Mouse (Mus musculus) heart, embryonic 13.5 days (tissue): ENCODE measurements at regions not wholly inside any gene's neighbourhood (a gene's known extent, or its start where the extent isn't known, plus 50 kb on each side); places are given as distances from the start of the nearest gene placed in this dataset.

ENCODE experiments used
- ATAC-seq: fragments of 200-750 bp; cut with Nextera tagmentation; 2 replicates; pipeline ENCODE4 v1.8.0; 2017; ENCODE audit warnings: moderate TSS enrichment; ENCODE audit not compliant: insufficient number of reproducible peaks, low FRiP score, low TSS enrichment; ENCODE audit errors: extremely low read depth
- H3K27ac ChIP-seq: fragments of 300-500 bp; sonication (generic); replicated peaks from 2 replicates; pipeline ENCODE4 v1.5.1; 2015; ENCODE audit warnings: moderate library complexity, mild to moderate bottlenecking, inconsistent platforms
- H3K27me3 ChIP-seq: fragments of 300-500 bp; sonication (generic); replicated peaks from 2 replicates; pipeline ENCODE4 v1.6.1; 2015; ENCODE audit warnings: mild to moderate bottlenecking, inconsistent platforms
- H3K36me3 ChIP-seq: fragments of 300-500 bp; sonication (generic); 2 replicates; pipeline ENCODE4 v1.6.1; 2015; ENCODE audit warnings: mild to moderate bottlenecking, inconsistent platforms
- H3K4me1 ChIP-seq: fragments of 300-500 bp; sonication (generic); 2 replicates; pipeline ENCODE4 v1.6.1; 2015; ENCODE audit warnings: inconsistent platforms
- H3K4me2 ChIP-seq: fragments of 300-500 bp; sonication (generic); 2 replicates; pipeline ENCODE4 v1.6.1; 2015; ENCODE audit warnings: inconsistent platforms, mild to moderate bottlenecking, moderate library complexity
- H3K4me3 ChIP-seq: fragments of 300-500 bp; sonication (generic); 2 replicates; pipeline ENCODE4 v1.5.1; 2015; ENCODE audit warnings: moderate library complexity, mild to moderate bottlenecking, inconsistent platforms
- H3K9ac ChIP-seq: fragments of 300-500 bp; sonication (generic); 2 replicates; pipeline ENCODE4 v1.6.1; 2015; ENCODE audit warnings: inconsistent platforms, mild to moderate bottlenecking, moderate library complexity
- H3K9me3 ChIP-seq: fragments of 300-500 bp; sonication (generic); 2 replicates; pipeline ENCODE4 v1.6.1; 2016; ENCODE audit warnings: inconsistent platforms
- WGBS: fragments of 180-500 bp; shearing (Covaris S2); methylation state at CpG from one replicate; pipeline ENCODE4 v1.1.7; 2015; ENCODE audit warnings: mixed read lengths; 5-methylcytosine and 5-hydroxymethylcytosine counted together

GRCm38 (mm10) chr4:45746451-45746850 lies 52.4 kb upstream of the Aldh1b1 start:
- no peaks in the 10 kb centered on the region for H3K9me3 ChIP-seq
- H3K36me3 ChIP-seq, result no peaks in the 10 kb centered on the region
- H3K4me1 ChIP-seq, result peaks cover 15% of the 10 kb centered on the region; the same call in 1 of the 2 replicates
- 81% methylated on average over 3 of the region's 3 CpGs for WGBS
- no peak overlapping the region for H3K4me3 ChIP-seq
- no peak overlapping the region for H3K9ac ChIP-seq
- 0 out of 2 replicates have a peak, but pooled peaks cover 7% of the 10 kb centered on the region for H3K27me3 ChIP-seq
- no peak overlapping the region for H3K27ac ChIP-seq
- ATAC-seq, result no peak
- no peak overlapping the region for H3K4me2 ChIP-seq

- Histone ChIP-seq H3K4me3 (no peak overlapping the region), H3K36me3 (no peaks in the 10 kb centered on the region), H3K4me2 (no peak overlapping the region), H3K4me1 (peaks cover 15% of the 10 kb centered on the region; the same call in 1 of the 2 replicates), H3K9ac (no peak overlapping the region), H3K27me3 (0 out of 2 replicates have a peak, but pooled peaks cover 14% of the 10 kb centered on the region), H3K27ac (no peak overlapping the region), H3K9me3 (no peaks in the 10 kb centered on the region)
- WGBS, result 37% methylated on average over 9 of the region's 9 CpGs
- no peak for ATAC-seq
These were observed 53.1 kb upstream of the Aldh1b1 start for GRCm38 (mm10) chr4:45745746-45746145.

- no peak overlapping the region for H3K9ac ChIP-seq
- no peaks in the 10 kb centered on the region for H3K9me3 ChIP-seq
- H3K36me3 ChIP-seq, result no peaks in the 10 kb centered on the region
- 0 out of 2 replicates have a peak, but pooled peaks cover 17% of the 10 kb centered on the region for H3K27me3 ChIP-seq
- ATAC-seq, result no peak
- 64% methylated on average over 4 of the region's 4 CpGs for WGBS
- no peak overlapping the region for H3K4me2 ChIP-seq
- no peak overlapping the region for H3K27ac ChIP-seq
- H3K4me3 ChIP-seq, result no peak overlapping the region
- peaks cover 15% of the 10 kb centered on the region; the same call in 1 of the 2 replicates for H3K4me1 ChIP-seq
These were observed 53.9 kb upstream of the Aldh1b1 start for GRCm38 (mm10) chr4:45744849-45745407.

- peaks cover 20% of the 10 kb centered on the region for H3K4me1 ChIP-seq
- WGBS, result 84% methylated on average over 12 of the region's 12 CpGs
- H3K9me3 ChIP-seq, result no peaks in the 10 kb centered on the region
- no peak for ATAC-seq
- H3K4me3 ChIP-seq, result no peak overlapping the region
- no peak overlapping the region for H3K4me2 ChIP-seq
- H3K9ac ChIP-seq, result no peak overlapping the region
- peaks cover 17% of the 10 kb centered on the region; the same call in 1 of the 2 replicates for H3K27me3 ChIP-seq
- H3K27ac ChIP-seq, result no peak overlapping the region
- no peaks in the 10 kb centered on the region for H3K36me3 ChIP-seq
These were observed 58.0 kb upstream of the Aldh1b1 start for GRCm38 (mm10) chr4:45740779-45741365.

GRCm38 (mm10) chr4:45740319-45740718 lies 58.5 kb upstream of the Aldh1b1 start:
- no peak overlapping the region for H3K27ac ChIP-seq
- no peak for ATAC-seq
- peaks cover 21% of the 10 kb centered on the region for H3K4me1 ChIP-seq
- WGBS, result 66% methylated on average over 5 of the region's 5 CpGs
- H3K9me3 ChIP-seq, result no peaks in the 10 kb centered on the region
- no peak overlapping the region for H3K4me2 ChIP-seq
- no peak overlapping the region for H3K9ac ChIP-seq
- H3K4me3 ChIP-seq, result no peak overlapping the region
- H3K27me3 ChIP-seq, result peaks cover 17% of the 10 kb centered on the region; the same call in 1 of the 2 replicates
- H3K36me3 ChIP-seq, result no peaks in the 10 kb centered on the region

GRCm38 (mm10) chr4:45739696-45740095 lies 59.1 kb upstream of the Aldh1b1 start:
- no peak overlapping the region for H3K4me2 ChIP-seq
- no peak overlapping the region for H3K27ac ChIP-seq
- H3K9me3 ChIP-seq, result no peaks in the 10 kb centered on the region
- H3K4me3 ChIP-seq, result no peak overlapping the region
- no peaks in the 10 kb centered on the region for H3K36me3 ChIP-seq
- no peak for ATAC-seq
- H3K4me1 ChIP-seq, result peaks cover 21% of the 10 kb centered on the region
- peaks cover 17% of the 10 kb centered on the region; the same call in 1 of the 2 replicates for H3K27me3 ChIP-seq
- WGBS, result 58% methylated on average over 3 of the region's 3 CpGs
- H3K9ac ChIP-seq, result no peak overlapping the region

GRCm38 (mm10) chr4:45739168-45739567 lies 59.7 kb upstream of the Aldh1b1 start:
- Histone ChIP-seq H3K4me1 (peaks cover 21% of the 10 kb centered on the region), H3K27ac (no peak overlapping the region), H3K36me3 (no peaks in the 10 kb centered on the region), H3K9me3 (no peaks in the 10 kb centered on the region), H3K27me3 (peaks cover 17% of the 10 kb centered on the region; the same call in 1 of the 2 replicates), H3K4me2 (no peak overlapping the region), H3K9ac (no peak overlapping the region), H3K4me3 (no peak overlapping the region)
- 70% methylated on average over 9 of the region's 9 CpGs for WGBS
- ATAC-seq, result no peak

GRCm38 (mm10) chr4:45738746-45739145 lies 60.1 kb upstream of the Aldh1b1 start:
- peaks cover 21% of the 10 kb centered on the region for H3K4me1 ChIP-seq
- peaks cover 17% of the 10 kb centered on the region; the same call in 1 of the 2 replicates for H3K27me3 ChIP-seq
- no peak overlapping the region for H3K27ac ChIP-seq
- H3K4me3 ChIP-seq, result no peak overlapping the region
- H3K9me3 ChIP-seq, result no peaks in the 10 kb centered on the region
- ATAC-seq, result no peak
- 57% methylated on average over 11 of the region's 11 CpGs for WGBS
- no peak overlapping the region for H3K9ac ChIP-seq
- no peak overlapping the region for H3K4me2 ChIP-seq
- no peaks in the 10 kb centered on the region for H3K36me3 ChIP-seq

- H3K4me1 ChIP-seq, result peaks cover 22% of the 10 kb centered on the region
- no peaks in the 10 kb centered on the region for H3K36me3 ChIP-seq
- H3K9ac ChIP-seq, result no peak overlapping the region
- 0 out of 2 replicates have a peak overlapping the region, but pooled peaks have one; percentile 3 for H3K27ac ChIP-seq
- ATAC-seq, result no peak
- 54% methylated on average over 10 of the region's 10 CpGs for WGBS
- H3K4me3 ChIP-seq, result no peak overlapping the region
- no peaks in the 10 kb centered on the region for H3K9me3 ChIP-seq
- peaks cover 8% of the 10 kb centered on the region; the same call in 1 of the 2 replicates for H3K27me3 ChIP-seq
- H3K4me2 ChIP-seq, result no peak overlapping the region
These were observed 62.5 kb upstream of the Aldh1b1 start for GRCm38 (mm10) chr4:45736215-45736815.

GRCm38 (mm10) chr4:45734011-45734410 lies 64.8 kb upstream of the Aldh1b1 start:
- ATAC-seq, result no peak
- Histone ChIP-seq H3K9me3 (no peaks in the 10 kb centered on the region), H3K4me2 (no peak overlapping the region), H3K4me3 (no peak overlapping the region), H3K9ac (no peak overlapping the region), H3K4me1 (peaks cover 24% of the 10 kb centered on the region), H3K27ac (no peak overlapping the region), H3K27me3 (no peaks in the 10 kb centered on the region; the same call in 1 of the 2 replicates), H3K36me3 (no peaks in the 10 kb centered on the region)
- WGBS, result 91% methylated on average over 6 of the region's 6 CpGs

- Histone ChIP-seq H3K36me3 (no peaks in the 10 kb centered on the region), H3K27ac (no peak overlapping the region), H3K27me3 (no peaks in the 10 kb centered on the region), H3K4me1 (peaks cover 21% of the 10 kb centered on the region), H3K4me3 (no peak overlapping the region), H3K4me2 (no peak overlapping the region), H3K9ac (no peak overlapping the region), H3K9me3 (no peaks in the 10 kb centered on the region)
- WGBS, result 31% methylated on average over 14 of the region's 14 CpGs
- no peak for ATAC-seq
These were observed 67.7 kb upstream of the Aldh1b1 start for GRCm38 (mm10) chr4:45730862-45731831.
